Mouse (Mus musculus) urinary bladder, postnatal 36 days (tissue): ENCODE data around the gene Gp9.
"Not testable (repeated sequence)": the region's sequence is repeated elsewhere in the genome, so short reads cannot be mapped to it uniquely, and the experiment has no call there.

ENCODE experiments used
- DNase-seq, 2 experiments: peaks; one replicate each; pipeline ENCODE4 v3.0.0; 2022; ENCODE audit warnings: low spot score in 2 of 2, mixed read lengths in 1 of 2

Gp9 gene

GRCm38 (mm10) chr6:87750184-87750910 is 27.5 kb upstream of the Gp9 start:
- DNase-seq: no peak

GRCm38 (mm10) chr6:87751574-87751973 is 26.3 kb upstream of the Gp9 start:
- no peak for DNase-seq

DNA sequence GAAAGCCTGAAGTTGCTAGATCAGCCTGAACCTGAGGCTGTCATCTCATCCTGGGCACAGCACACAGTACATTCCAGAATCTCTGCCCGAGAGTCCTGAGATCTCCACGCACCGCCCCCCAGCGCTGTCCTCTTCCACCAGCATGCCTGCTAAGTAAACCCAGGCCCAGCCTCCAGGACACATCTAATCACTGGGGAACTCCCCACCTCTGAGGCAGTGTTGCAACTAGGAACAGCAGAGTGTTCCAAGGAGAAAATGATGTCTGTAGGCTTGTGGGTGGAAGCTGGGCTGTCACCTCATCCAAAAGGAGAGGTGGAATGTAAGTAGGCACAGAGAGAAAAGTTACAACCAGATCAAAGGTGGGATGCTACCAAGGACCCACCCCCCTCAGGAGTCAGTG is 22.7 kb upstream of the Gp9 start:
- no peak for DNase-seq

DNA sequence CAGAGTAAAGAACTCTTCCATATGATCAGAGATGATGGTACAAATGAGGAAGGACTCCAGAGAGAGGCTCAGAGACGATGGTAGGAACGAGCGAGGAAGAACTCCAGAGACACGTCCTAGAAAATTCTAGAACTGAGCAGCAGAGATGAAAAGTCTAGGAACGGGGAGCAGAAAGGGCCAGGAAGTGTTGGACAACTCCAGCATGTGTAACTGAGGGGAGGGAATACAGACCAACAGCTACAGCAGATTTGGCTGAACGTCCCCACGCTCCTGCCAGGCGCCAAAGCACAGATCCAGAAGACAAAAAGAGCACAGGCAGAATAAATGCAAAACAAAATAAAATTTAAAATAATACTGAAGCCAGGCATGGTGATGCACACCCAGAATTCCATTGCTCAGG is 21.0 kb upstream of the Gp9 start:
- no peak for DNase-seq

DNA sequence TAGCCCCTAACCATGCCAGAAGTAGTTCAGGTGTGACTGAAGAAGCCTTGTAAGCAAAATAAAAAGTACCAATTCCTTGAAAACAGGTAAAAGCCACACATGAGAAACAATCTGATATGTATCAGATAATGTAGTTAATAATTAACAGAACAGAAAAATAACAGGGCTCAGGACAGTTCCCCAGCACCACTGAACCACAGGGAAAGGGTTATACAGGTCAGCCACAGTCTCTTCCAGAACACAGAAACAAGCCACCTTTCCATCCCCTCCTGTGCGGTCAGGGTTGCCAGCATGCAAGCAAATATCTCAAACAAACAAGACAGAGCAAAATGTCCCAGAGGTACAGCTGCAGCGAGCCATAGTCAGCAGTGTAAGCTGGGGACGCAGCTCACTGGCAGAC is 18.5 kb upstream of the Gp9 start:
- no peak for DNase-seq

GRCm38 (mm10) chr6:87759850-87760249 is 18.0 kb upstream of the Gp9 start:
- no peak for DNase-seq

- no peak for DNase-seq
These were observed 15.7 kb upstream of the Gp9 start for GRCm38 (mm10) chr6:87762161-87762560.

DNA sequence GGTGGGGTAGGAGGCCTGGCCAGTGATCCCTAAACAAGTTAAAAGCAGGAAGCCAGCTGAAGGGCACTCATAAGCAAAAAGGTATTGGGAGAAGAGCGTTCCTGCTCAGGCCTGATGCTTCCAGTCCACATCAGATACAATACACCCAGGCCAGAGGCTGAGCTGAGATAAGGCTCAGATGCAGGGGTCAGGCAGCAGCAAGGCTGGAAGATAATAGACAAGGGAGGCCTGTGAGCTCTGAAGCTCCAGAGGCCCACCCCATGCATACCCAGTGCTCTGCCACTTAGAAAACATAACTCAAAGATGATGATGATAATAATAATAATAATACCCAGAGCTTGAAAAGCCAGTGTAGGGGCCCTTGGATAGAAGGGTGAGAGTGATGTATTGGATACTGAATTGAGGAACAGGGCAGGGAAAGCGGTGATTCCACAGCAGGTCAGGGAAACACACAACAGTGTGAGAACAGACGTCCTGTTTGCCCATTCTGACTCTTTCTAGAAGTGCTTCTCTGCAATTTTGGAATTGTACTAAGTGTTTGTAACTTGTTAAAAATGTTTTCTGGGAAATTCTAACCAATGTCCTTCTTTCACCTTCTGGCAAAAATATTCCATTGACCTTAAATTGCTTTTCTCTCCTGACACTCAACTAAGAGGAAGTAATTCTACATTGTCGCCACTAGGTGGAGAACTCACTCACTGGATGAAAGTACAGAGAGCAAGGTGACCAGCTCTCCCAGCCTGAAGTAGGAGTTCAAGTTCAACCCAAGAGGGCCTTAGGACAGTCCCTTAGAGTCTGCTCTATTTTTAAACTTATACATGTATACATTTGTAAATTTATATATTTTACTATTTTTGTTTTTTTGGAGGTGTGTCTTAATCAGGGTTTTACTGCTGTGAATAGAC is 14.2 kb upstream of the Gp9 start:
- DNase-seq: no peak

- not testable (repeated sequence) for DNase-seq
These were observed 13.6 kb upstream of the Gp9 start for GRCm38 (mm10) chr6:87764296-87764695.

- DNase-seq: no peak
These were observed 7.2 kb upstream of the Gp9 start for GRCm38 (mm10) chr6:87770626-87771025.

DNA sequence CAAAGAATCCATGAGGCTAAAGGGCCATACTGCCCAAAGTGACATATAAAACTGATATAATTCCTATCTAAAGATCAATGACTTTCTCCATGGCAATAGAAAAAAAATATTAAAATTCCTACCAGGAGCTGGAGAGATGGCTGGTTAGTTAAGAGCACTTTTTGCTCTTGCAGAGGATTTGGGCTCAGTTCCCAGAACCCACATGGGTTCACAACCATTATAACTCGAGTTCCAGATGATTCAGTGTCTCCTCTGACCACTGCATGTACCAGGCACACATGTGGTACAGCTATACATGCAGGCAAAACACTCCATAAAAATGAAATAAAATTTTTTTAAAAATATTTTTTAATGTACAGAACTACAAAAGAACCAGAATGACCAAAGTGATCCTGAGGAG is 3.4 kb upstream of the Gp9 start:
- DNase-seq: no peak

DNA sequence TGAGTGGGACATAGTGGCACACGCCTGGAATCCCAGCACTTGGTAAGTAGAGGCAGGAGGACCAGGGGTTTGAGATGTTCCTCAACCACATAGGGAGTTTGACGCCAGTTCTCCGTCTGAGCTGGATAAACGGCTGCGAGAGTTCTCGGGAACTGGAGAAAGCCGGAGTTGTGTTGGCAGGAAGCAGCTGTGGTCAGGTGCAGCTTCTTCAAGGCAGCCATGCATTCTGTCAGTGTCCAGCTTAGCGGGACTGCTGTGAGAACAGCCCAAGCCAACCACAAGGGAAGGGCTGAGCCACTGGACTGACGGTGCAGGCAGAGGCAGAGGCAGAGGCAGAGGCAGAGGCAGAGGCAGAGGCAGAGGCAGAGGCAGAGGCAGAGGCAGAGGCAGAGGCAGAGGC is 3.0 kb upstream of the Gp9 start:
- DNase-seq: no peak

DNA sequence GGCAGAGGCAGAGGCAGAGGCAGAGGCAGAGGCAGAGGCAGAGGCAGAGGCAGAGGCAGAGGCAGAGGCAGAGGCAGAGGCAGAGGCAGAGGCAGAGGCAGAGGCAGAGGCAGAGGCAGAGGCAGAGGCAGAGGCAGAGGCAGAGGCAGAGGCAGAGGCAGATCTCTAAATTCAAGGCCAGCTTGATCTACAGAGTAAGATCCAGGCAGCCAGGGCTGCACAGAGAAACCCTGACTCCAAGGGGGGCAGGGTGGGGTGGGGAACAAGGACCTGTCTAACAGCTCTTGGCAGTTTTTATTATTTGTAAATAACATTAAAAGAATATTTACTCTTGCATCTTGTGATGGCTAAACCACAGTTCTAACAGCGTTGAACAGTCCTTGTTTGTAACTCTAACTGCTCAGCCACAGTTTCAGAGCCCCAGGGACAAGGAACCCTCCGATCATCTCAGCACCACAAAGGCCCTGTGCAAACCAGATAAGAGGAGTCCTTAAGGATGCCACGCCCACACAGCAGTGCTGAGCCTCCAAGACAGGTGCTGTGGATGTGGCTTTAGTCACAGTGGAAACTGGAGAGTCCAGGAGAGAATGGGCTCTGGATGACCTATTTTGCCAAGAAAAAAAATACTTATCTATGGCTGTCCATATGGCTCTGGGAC is 2.2 kb upstream of the Gp9 start:
- no peak for DNase-seq

DNA sequence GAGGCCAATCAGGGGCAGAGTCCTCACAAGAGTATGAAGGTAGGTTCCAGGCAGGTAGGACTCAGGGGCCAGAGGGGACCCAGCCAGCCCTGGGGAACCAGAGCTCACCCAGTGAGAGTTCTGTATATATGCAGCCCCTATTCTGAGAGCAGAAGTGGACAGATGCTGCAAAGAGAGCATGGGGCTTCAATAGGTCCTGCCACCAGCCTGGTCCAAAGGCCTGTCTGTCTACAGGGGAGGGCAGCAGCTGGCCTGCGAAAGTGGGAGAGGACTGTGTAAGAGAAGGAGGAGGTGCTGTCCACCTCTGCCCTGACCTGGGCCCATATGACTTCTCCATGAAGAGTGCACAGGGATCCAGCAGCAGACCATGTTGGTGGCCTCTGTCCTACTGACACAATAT is 1.2 kb upstream of the Gp9 start:
- no peak for DNase-seq

GRCm38 (mm10) chr6:87778294-87779173 is 662 bp downstream of the Gp9 start:
- no peak for DNase-seq

DNA sequence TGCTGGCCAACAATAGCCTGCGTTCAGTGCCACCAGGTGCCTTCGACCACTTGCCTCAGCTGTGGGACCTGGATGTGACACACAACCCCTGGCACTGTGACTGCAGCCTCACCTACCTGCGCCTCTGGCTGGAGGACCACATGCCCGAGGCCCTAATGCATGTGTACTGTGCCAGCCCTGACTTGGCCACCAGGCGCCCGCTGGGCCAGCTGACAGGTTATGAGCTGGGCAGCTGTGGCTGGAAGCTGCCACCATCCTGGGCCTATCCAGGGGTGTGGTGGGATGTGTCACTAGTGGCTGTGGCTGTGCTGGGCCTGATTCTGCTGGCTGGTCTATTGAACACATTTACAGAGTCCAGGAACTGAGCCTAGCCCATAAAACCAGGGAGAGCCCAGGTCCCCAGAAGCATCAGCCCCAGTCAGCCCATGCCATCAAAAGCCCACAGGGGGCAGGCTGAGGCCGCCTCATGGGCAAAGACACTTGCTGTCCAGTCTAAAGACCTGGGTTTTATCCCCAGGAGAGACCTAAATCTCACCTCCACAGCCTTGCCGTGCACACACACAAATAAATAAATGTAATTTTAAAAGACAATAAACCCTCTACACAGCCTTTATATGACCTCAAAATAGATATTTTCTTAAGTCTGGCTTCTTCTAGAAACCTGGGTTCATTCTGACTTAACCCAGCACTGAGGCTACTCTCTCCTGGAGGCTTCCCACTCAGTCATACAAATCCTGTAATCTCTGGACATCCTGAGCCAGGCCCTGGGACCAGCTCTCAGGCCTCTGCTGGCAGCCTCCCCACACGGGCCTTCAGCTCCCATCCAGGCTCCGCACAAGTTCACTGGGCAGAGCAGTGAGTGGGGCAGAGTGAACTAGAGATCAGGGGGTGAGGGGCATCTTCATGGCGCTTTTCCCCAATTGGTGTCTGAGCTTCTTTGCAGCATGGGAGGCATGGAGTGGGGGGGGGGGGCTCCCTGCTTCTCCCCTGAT is 1.6 kb downstream of the Gp9 start:
- no peak for DNase-seq

GRCm38 (mm10) chr6:87780546-87781301 is 2.9 kb downstream of the Gp9 start:
- no peak for DNase-seq

DNA sequence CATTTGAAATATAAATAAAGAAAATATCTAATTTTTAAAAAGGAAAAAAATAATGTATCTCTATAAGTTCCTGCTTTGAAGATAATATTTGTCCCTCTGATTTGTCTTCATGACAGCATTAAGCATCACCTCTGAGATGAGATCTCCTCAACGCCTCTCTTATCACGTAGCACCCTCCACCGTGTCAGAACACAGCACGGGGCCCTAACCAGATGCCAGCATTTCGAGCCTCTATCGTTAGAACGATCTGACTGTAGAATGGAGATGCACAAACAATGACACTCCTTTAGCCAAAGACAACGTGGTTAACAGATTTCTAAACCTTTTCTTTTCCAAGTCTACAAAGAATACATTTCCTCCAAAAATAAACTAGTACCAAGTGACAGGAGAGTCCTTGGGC is 6.2 kb downstream of the Gp9 start:
- DNase-seq: no peak

DNA sequence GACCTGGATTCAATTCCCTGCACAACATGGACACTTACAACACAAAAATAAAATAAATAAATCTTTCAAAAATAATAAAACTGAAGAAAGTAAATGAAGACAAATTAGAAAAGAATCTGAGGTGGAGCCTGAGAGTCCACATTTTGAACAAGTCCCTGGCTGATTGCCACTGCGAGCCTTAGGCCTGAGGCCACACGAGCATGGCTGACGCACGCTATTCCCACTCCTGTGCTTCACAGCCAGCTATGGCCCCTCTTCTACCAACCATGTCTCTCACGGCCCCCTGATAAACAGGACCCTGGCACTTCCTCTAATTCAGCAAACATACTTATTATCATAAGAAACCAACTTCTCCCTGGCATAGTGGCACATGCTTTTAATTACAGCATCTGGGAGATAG is 8.7 kb downstream of the Gp9 start:
- no peak for DNase-seq
